Mouse (Mus musculus) adrenal gland, postnatal 14 days (tissue): ENCODE measurements around the gene Iqcd. TPM values are rescaled to one million over a fixed set of nuclear protein-coding genes. Genes with fewer than 3 reads are reported as not detected.

ENCODE experiments used
- DNase-seq: peaks from one replicate; pipeline ENCODE4 v3.0.0; 2021; ENCODE audit warnings: mixed read lengths
- total RNA-seq: library from RNA; stranded (reverse); gene quantifications from 2 replicates; pipeline ENCODE4 v1.2.3, GENCODE M21; 2021

Iqcd gene
- total RNA-seq, 1 experiment from 2014 or later = 0.48 TPM

DNA sequence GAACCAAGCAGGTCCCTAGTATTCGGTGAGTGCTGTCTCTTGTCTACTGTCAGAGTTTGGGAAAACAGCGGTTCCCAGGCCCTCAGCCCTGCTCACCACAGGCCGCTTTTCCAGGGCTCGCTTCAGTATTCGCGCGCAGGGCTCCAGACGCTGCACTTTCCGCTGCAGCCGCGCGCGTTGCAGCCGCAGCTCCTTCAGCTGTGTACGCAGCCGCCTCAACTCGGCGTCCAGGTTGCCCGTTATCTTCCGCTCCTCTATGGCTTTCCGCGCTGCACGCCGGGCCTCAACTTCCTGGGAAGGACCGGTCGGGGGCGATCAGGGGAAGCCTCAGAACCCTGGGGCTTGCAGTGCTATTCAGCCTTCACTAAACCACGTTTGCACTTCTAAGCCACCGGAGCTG is 42.3 kb downstream of the Iqcd start:
- peak; percentile 42 for DNase-seq

DNA sequence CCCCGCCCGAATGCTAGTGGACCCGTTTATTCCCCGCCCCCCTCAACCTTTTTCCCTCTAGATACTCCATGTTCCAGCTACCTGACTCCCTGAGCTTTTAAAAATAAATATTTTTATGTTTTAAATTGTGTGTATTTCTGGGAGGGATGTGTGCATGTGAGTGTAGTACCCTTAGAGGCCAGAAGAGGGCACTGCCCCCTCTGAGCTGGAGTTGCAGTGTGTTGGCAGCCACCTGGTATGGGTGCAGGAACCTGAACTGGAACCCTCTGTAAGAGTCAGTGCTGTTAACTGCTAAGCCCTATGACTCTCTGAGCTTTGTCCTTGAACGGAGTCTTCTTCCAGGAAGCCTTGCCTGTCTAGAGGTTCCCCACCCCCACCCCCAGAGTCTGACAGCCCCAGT is 43.1 kb downstream of the Iqcd start:
- DNase-seq = no peak

DNA sequence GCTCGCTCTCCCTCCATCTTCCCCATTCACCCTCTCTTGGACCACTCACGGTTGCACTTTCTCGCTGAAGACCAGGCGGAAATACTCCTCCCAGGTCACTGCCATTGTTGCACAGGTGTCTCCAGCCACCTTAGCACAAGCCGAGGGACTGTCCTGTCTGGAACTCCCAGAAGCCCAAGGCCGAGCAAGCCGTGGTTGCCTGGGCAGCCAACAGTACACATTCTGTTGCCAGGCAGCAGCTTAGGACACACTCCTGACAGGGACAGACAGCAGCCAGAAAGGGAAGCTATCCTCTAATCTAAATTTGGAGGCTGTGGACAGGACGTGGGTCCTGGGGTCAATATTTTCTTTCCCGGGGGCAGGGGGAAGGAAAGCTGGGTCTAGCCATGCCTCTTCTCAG is 45.3 kb downstream of the Iqcd start, which contains the start of gene Cfap73:
Gene Cfap73 (minus strand): TSS at position 105 of the 400 bp plus-strand sequence.
- peak; percentile 76 for DNase-seq

DNA sequence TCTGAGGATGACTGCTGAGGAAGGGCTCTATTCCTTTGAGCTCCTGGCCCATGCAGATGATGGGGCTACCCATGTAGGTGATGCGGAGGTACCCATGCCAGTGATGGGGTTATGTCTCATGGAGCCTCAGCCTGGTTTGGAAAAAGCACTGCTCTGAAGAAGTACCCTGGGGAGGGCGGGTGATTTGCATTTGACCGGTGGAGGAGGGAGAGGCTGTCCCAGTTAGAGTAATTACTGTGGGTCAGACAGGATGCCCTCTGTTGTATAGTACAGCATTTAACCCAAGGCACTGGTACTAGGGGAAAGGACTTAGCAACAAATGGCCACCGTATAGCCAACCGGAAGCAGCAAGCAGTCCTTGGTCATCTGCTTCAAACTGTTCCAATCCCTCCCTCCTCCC is 46.0 kb downstream of the Iqcd start:
- no peak for DNase-seq

DNA sequence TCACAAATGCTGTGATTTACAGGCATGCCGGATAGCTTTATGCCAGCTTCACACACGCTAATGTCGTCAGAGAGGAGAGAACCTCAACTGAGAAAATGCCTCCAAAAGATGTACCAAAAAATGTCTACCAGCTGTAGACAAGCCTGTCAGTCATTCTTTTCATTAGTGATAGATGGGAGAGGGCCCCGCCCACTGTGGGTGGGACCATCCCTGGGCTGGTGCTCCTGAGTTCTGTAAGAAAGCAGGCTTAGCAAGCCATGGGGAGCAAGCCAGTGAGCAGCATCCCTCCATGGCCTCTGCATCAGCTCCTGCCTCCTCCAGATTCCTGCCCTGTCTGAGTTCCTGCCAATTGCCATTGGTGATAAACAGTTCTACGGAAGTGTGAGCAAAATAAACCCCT is 46.8 kb downstream of the Iqcd start:
- DNase-seq = no peak

DNA sequence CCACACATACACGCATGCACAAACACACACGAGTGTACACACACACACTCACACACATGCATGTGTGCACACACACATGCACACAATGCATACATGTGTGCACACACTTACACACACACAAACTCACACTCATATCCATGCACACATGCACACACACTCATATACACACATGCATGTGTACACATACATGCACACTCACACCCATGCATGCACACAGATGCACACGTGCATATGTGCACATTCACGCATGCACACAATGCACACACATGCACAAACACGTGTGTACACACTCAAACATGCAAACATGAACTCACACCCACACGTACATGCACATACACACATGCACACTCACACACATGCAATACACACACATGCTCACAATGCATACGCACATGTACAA is 51.3 kb downstream of the Iqcd start:
- DNase-seq = no peak

DNA sequence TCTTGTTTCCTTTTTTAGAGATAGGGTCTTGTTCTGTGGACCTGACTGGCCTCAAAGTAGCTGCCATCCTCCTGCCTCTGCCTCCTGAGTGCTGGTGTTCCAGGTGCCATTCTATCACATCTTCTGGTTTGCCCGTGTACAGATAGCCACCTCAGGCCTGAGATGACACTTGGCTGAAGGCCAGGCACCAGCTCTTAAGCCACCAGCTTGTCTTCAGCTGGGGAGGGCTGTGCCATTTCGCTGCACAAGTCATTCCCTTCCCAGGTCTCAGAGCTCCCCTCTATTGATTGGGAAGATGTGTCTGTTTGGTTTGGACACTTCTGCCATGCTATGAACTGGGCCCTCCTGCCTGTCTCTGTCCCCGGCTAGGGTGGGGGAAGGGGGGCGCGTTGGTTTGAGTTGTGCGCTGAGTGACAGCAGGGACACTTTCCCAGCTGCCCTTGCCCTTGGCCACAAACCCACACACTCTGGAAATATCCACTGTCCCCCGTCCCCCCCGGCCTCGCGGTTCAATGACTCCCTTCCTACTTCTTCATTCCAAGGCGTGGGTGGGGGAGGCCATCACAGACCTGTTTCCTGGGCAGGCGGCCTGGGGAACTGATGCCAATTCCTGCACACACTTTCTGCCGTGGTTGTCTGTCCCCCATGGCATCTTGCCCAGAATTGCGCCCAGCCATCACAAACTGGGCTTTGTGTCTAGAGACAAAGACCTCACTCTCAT is 54.7 kb downstream of the Iqcd start:
- peak; percentile 86 for DNase-seq

DNA sequence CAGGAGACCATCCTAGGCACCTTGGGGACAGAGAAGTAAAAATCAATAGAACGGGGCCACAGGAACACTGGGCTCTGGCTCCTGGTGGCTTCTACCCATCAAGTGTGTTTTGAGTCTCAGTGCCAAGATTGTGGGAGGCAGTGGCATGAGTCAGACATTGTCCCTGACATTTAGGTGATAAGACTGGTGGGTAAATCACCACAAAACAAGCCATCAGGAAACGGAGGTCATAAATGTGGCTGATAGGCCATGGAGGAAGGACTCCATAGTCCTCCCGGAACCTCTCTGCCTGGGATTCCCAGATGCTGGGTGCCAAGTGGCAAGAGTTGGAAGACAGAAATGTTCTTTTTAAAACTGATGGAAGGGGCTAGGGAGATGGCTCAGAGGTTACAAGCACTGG is 55.4 kb downstream of the Iqcd start:
- DNase-seq = peak; percentile 78

DNA sequence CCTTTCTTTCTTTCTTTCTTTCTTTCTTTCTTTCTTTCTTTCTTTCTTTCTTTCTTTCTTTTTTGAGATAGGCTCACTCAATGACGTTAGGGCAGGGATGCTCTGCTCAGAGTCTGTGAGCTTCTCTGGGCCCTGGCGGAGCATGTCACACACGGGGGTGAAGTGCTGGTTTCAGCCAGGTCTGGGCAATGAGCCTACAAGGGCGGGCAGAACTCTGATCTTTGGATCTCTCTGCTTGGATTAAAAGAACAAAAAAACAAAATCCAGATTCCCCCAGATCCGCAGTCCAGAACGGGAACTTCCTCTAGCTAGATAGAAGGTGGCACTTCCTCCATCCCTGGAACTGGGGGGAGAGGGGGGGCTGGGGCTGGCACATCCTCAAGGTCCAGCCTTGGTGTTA is 57.0 kb downstream of the Iqcd start:
- peak; percentile 71 for DNase-seq

DNA sequence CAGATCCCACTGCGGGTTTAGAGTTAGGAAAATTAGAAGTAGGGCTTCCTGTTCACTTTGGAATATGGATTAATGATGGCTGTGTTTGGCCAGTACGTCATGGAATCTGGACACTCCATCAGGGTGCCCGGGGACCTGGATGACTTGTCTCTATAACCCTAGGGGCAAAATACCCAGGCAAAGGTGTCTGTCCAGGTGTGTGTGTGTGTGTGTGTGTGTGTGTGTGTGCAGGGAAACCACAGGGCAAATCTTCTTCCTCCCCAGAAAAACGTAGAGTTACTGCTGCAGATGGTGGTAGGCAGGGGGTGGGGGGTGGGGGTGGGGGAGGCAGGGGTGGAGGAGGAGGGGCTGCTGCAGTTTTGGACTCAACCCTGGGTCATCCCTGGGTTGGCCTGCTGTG is 58.5 kb downstream of the Iqcd start:
- no peak for DNase-seq

DNA sequence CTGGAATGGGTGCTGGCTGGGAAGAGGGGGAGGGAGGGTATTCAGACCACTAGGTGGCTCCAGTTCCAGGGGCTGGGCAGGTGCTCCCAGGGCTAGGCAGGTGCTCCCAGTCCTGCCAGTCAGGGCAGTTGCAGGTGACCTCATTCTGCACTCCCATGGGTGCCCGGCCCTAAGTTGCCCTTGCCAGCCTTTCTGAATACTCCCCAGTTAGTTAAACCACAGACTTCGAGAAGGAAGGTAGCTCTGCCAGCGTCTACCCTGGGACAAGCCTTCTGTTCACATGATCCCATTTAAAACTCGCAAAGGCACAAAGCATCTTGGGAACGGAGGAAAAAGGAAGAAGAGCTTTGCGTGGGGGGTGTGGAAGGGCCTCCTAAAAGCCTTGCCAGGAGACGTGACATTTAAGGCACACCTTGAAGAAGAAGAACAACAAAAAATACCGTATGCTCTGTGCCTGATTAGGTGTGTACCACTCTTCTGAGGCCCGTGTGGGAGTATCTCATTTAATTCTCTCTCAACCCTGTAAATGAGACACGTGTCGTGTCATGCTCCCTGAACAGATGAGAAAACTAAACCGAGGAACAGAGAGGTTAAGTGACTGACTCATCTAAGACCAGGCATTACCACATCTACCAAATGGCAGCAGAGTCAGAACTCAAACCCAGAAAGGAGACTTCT is 59.1 kb downstream of the Iqcd start:
- no peak for DNase-seq

DNA sequence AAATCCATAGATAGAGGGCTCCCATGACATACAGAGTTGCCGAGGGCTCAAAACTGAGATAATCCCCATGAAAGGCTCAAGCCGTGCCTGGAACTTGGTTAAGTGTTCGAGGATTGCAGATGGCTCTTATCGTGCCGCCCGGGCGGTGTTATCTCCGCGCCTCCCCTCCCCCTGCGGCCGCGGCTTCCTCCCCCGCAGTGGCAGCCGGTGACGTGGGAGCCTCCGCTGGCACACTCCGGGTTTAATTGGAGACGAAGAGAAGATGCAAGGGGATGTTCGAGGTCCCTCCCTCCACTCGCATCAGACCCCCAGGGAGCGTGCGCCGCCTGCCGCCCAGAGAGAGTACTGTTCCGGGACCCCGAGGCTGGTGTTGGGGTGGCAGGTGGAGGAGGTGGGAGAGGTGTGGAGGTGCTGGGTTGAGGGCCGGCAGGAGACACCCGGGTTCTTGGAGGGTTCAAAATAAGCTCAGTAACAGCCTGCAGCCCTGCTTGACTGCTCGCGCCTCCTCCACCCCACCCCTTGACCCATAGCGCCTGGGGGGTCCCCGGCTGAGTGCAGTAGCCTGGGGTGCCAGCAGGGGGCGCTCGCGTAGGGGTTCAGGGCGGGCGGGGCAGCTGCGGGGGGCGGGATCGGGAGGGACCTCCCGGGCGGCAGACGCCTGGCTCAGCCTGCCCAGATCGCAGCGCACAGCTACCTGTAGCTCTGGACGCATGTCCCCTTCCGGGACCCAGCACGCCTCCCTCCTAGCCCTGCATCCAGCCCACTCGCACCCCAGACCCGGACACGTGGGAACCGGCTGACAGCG is 60.0 kb downstream of the Iqcd start, which contains the start of gene Rasal1:
Gene Rasal1 (plus strand): TSS at position 244 of the 805 bp plus-strand sequence.
- peak; percentile 87 for DNase-seq

DNA sequence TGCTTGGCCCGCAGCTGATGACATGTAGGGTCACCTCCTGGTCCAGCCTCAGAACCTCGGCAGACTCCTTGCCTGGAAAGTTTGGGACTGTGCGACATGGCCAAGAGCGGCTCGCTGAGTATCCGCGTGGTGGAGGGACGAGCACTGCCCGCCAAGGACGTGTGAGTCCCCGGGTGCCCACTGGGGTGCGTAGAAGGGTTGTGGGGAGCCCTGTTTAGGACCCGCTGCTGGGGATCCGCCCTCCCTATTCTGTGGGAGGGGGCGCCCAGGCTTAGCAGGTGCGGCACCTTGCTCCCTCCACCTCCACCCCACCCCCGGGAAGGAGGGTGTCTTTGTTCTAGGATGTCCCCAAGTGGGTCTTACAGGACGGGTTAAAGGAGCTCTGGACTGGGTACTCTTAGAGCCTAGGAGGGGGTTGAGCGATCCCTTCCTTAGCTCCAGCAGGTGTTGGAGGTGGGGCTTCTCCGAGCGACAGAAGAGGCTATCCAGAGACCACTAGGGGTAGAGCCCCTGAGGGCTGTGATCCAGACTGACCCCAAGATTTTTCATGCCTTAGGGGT is 60.6 kb downstream of the Iqcd start:
- DNase-seq = no peak

DNA sequence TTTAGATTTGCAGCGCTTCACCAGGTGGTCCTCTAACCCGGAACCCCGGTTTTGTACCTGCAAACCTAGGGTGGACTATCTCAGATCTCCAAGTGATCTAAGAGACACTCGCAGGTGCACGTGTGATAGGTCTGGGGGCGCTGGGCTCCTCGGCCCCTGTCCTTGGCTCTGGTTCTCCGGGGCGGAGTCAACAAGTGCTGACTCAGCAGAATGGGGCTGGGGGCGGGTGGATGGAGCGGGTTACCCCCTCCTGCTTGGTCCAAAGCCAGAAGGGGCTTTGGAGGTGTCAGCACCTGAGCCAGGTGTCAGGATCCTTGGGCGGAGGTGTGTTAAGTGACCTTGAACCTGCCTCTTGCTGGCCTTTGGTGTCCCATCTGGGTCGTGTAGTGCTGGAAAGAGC is 61.1 kb downstream of the Iqcd start:
- no peak for DNase-seq

DNA sequence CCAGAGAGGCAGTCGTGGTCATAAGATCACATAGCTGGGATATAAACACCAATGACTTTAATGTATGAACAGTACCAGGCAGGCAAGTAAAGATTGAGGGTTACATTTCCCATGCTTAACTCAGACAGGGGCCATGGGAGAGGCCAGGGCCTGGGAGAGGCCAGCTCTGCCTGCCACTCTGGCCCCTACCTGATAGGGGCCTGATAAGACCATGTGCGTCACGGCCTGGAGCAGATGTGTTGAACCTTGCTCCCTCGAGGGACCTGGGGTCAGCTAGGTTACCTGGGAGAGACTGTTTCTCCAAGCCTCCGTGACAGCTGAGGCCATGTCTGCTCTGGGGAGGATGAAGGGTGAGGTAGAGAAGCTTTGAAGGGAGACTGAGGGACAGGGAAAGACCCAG is 62.4 kb downstream of the Iqcd start:
- no peak for DNase-seq

DNA sequence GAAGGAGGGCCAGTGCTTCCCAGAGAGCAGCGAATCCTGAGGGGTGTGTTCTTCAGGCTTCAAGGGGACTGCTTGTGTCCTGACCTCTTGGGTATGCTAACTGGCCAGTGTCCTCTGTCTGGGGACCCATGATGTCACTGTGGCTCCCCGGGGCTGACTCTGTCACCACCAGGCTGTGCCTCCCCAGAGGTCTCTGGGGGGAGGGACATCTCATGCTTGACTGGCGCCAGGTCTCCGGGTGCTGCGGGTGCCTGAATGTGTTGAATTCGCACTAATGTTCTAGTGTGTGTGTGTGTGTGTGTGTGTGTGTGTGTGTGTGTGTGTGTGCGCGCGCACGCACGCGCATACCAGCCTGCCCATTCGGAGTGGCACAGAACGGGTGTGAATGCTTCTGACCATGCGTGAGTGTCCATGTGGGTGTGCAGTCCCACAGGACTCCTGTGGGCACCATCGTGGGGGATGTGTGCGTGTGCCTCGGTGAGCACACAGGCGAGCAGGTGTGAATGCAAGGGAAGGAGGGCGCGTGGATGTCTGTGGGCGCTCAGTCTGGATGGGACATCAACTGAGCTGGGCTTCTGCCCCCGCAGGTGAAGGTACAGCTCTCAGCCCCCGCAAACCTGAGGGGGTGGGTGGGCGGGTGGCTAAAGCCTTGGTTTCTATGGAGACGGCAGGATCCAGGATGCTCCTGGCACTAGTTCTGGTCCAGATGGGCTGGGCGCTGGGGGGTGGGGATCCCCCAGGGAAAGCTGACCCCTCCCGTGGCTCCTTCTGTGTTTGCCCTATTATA is 64.3 kb downstream of the Iqcd start:
- DNase-seq = no peak

DNA sequence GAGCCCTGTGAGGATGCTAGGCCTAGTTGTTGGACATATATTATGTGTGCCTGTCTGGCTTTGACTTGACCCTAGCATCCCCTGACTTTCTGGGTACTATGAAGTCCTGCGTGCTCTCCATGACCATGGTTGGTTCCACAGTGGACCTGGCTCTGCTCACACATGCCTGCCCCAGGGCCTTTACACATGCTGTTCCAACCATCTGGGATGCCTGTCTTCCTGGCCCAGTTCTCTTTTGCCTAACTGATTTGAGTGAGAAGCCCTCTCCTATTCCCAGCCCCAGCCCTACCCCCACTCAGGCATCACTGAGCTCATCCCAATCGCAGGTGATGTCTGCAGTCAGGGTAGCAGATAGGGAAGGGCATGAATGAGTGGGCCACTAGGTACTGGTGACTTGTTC is 65.1 kb downstream of the Iqcd start:
- no peak for DNase-seq

DNA sequence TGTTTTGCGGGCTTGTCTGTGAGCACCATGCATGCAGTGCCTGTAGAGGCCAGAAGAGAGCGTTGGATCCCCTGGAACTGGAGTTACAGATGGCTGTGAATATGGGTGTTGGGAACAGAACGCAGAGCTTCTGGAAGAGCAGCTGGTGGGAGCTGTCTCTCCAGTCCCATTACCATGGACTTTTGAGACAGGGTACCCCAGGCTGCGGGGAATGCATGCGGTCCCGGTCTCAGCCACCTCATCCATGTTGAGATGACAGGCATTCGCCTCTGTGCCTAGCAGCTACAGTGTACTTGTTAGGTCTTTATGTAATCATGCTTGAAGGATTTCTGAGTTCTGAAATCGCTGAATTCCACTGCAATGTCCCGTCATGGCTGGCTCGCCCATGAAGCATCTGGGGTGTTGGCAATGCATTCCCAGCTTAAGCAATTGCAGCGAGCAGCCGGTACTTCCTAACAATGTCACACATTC is 67.5 kb downstream of the Iqcd start:
- DNase-seq = no peak
